Mouse (Mus musculus): ENCODE data around the gene Asxl1. TPM values are rescaled to one million over a fixed set of nuclear protein-coding genes. Genes with fewer than 3 reads are reported as not detected.

Asxl1 gene
- polyA plus RNA-seq, 1 experiment from 2014 or later = 14.2 TPM

- WGBS = 89% methylated on average over 9 of the region's 9 CpGs
- H3K4me1 ChIP-seq (replicated peaks; ENCODE audit: control insufficient read depth, insufficient read depth, low read length) = no peaks in the 10 kb centered on the region
- no peak overlapping the region for H3K4me3 ChIP-seq (replicated peaks; ENCODE audit: low read length)
- no peak overlapping the region for H3K9ac ChIP-seq
- H3K36me3 ChIP-seq (replicated peaks; ENCODE audit: control insufficient read depth, insufficient read depth) = peaks cover 14% of the 10 kb centered on the region
- DNase-seq (ENCODE audit: low spot score) (no peak), ATAC-seq (ENCODE audit: low FRiP score) (no peak)
- no peaks in the 10 kb centered on the region for H3K9me3 ChIP-seq (ENCODE audit: control insufficient read depth, low read length)
- H3K4me2 ChIP-seq (replicated peaks) = no peak overlapping the region
- no peaks in the 10 kb centered on the region for H3K27me3 ChIP-seq (ENCODE audit: control insufficient read depth, insufficient read depth, low read length)
- no peak overlapping the region for H3K27ac ChIP-seq
Observed at GRCm38 (mm10) chr2:153312884-153313283, 32.7 kb upstream of the Asxl1 start.

- DNase-seq (ENCODE audit: low spot score) (no peak), ATAC-seq (ENCODE audit: low FRiP score) (no peak)
- H3K27ac ChIP-seq = no peak overlapping the region
- peaks cover 61% of the 10 kb centered on the region for H3K36me3 ChIP-seq (replicated peaks; ENCODE audit: control insufficient read depth, insufficient read depth)
- no peaks in the 10 kb centered on the region for H3K9me3 ChIP-seq (ENCODE audit: control insufficient read depth, low read length)
- no peaks in the 10 kb centered on the region for H3K27me3 ChIP-seq (ENCODE audit: control insufficient read depth, insufficient read depth, low read length)
- H3K4me1 ChIP-seq (replicated peaks; ENCODE audit: control insufficient read depth, insufficient read depth, low read length) = no peaks in the 10 kb centered on the region
- no peak overlapping the region for H3K4me2 ChIP-seq (replicated peaks)
- no peak overlapping the region for H3K9ac ChIP-seq
- 92% methylated on average over 4 of the region's 4 CpGs for WGBS
- no peak overlapping the region for H3K4me3 ChIP-seq (replicated peaks; ENCODE audit: low read length)
Observed at GRCm38 (mm10) chr2:153318408-153318807, 27.2 kb upstream of the Asxl1 start.

- Histone ChIP-seq H3K4me3 (replicated peaks; ENCODE audit: low read length) (no peak overlapping the region), H3K4me2 (replicated peaks) (no peak overlapping the region), H3K27me3 (ENCODE audit: control insufficient read depth, insufficient read depth, low read length) (no peaks in the 10 kb centered on the region), H3K4me1 (replicated peaks; ENCODE audit: control insufficient read depth, insufficient read depth, low read length) (no peaks in the 10 kb centered on the region), H3K9ac (no peak overlapping the region), H3K36me3 (replicated peaks; ENCODE audit: control insufficient read depth, insufficient read depth) (peaks cover 69% of the 10 kb centered on the region), H3K27ac (no peak overlapping the region), H3K9me3 (ENCODE audit: control insufficient read depth, low read length) (no peaks in the 10 kb centered on the region)
- DNase-seq (ENCODE audit: low spot score) (no peak), ATAC-seq (ENCODE audit: low FRiP score) (no peak)
- WGBS = 83% methylated on average over 8 of the region's 8 CpGs
Observed at GRCm38 (mm10) chr2:153319036-153319643, 26.5 kb upstream of the Asxl1 start.

- H3K4me1 ChIP-seq (replicated peaks; ENCODE audit: control insufficient read depth, insufficient read depth, low read length) = no peaks in the 10 kb centered on the region
- 88% methylated on average over 9 of the region's 9 CpGs for WGBS
- H3K9ac ChIP-seq = no peak overlapping the region
- no peaks in the 10 kb centered on the region for H3K27me3 ChIP-seq (ENCODE audit: control insufficient read depth, insufficient read depth, low read length)
- H3K27ac ChIP-seq = no peak overlapping the region
- DNase-seq (ENCODE audit: low spot score) (no peak), ATAC-seq (ENCODE audit: low FRiP score) (no peak)
- H3K4me2 ChIP-seq (replicated peaks) = no peak overlapping the region
- H3K4me3 ChIP-seq (replicated peaks; ENCODE audit: low read length) = no peak overlapping the region
- no peaks in the 10 kb centered on the region for H3K9me3 ChIP-seq (ENCODE audit: control insufficient read depth, low read length)
- H3K36me3 ChIP-seq (replicated peaks; ENCODE audit: control insufficient read depth, insufficient read depth) = peaks cover 89% of the 10 kb centered on the region
Observed at GRCm38 (mm10) chr2:153325706-153326376, 19.8 kb upstream of the Asxl1 start.

GRCm38 (mm10) chr2:153332271-153332670 is 13.4 kb upstream of the Asxl1 start:
- Histone ChIP-seq H3K4me2 (replicated peaks) (no peak overlapping the region), H3K27me3 (ENCODE audit: control insufficient read depth, insufficient read depth, low read length) (no peaks in the 10 kb centered on the region), H3K9ac (no peak overlapping the region), H3K9me3 (ENCODE audit: control insufficient read depth, low read length) (no peaks in the 10 kb centered on the region), H3K27ac (no peak overlapping the region), H3K36me3 (replicated peaks; ENCODE audit: control insufficient read depth, insufficient read depth) (peaks cover 63% of the 10 kb centered on the region), H3K4me1 (replicated peaks; ENCODE audit: control insufficient read depth, insufficient read depth, low read length) (no peaks in the 10 kb centered on the region), H3K4me3 (replicated peaks; ENCODE audit: low read length) (no peak overlapping the region)
- 95% methylated on average over 5 of the region's 5 CpGs for WGBS
- ATAC-seq (ENCODE audit: low FRiP score) = no peak
- DNase-seq (ENCODE audit: low spot score) = no peak

GRCm38 (mm10) chr2:153332981-153333380 is 12.6 kb upstream of the Asxl1 start:
- no peaks in the 10 kb centered on the region for H3K9me3 ChIP-seq (ENCODE audit: control insufficient read depth, low read length)
- 98% methylated on average over 3 of the region's 3 CpGs for WGBS
- no peaks in the 10 kb centered on the region for H3K27me3 ChIP-seq (ENCODE audit: control insufficient read depth, insufficient read depth, low read length)
- H3K4me3 ChIP-seq (replicated peaks; ENCODE audit: low read length) = no peak overlapping the region
- no peak overlapping the region for H3K9ac ChIP-seq
- no peak overlapping the region for H3K4me2 ChIP-seq (replicated peaks)
- DNase-seq (ENCODE audit: low spot score) (no peak), ATAC-seq (ENCODE audit: low FRiP score) (no peak)
- no peaks in the 10 kb centered on the region for H3K4me1 ChIP-seq (replicated peaks; ENCODE audit: control insufficient read depth, insufficient read depth, low read length)
- peaks cover 57% of the 10 kb centered on the region for H3K36me3 ChIP-seq (replicated peaks; ENCODE audit: control insufficient read depth, insufficient read depth)
- no peak overlapping the region for H3K27ac ChIP-seq

- no peak overlapping the region for H3K4me3 ChIP-seq (replicated peaks; ENCODE audit: low read length)
- DNase-seq (ENCODE audit: low spot score) = no peak
- H3K36me3 ChIP-seq (replicated peaks; ENCODE audit: control insufficient read depth, insufficient read depth) = peaks cover 49% of the 10 kb centered on the region
- no peak for ATAC-seq (ENCODE audit: low FRiP score)
- H3K9ac ChIP-seq = no peak overlapping the region
- H3K27me3 ChIP-seq (ENCODE audit: control insufficient read depth, insufficient read depth, low read length) = no peaks in the 10 kb centered on the region
- H3K27ac ChIP-seq = no peak overlapping the region
- WGBS = 93% methylated on average over 6 of the region's 6 CpGs
- no peaks in the 10 kb centered on the region for H3K4me1 ChIP-seq (replicated peaks; ENCODE audit: control insufficient read depth, insufficient read depth, low read length)
- no peaks in the 10 kb centered on the region for H3K9me3 ChIP-seq (ENCODE audit: control insufficient read depth, low read length)
- H3K4me2 ChIP-seq (replicated peaks) = no peak overlapping the region
Observed at GRCm38 (mm10) chr2:153333822-153334232, 11.8 kb upstream of the Asxl1 start.

- no peak for ATAC-seq (ENCODE audit: low FRiP score)
- H3K27me3 ChIP-seq (ENCODE audit: control insufficient read depth, insufficient read depth, low read length) = no peaks in the 10 kb centered on the region
- no peak overlapping the region for H3K27ac ChIP-seq
- H3K36me3 ChIP-seq (replicated peaks; ENCODE audit: control insufficient read depth, insufficient read depth) = peaks cover 46% of the 10 kb centered on the region
- DNase-seq (ENCODE audit: low spot score) = no peak
- H3K4me1 ChIP-seq (replicated peaks; ENCODE audit: control insufficient read depth, insufficient read depth, low read length) = no peaks in the 10 kb centered on the region
- no peaks in the 10 kb centered on the region for H3K9me3 ChIP-seq (ENCODE audit: control insufficient read depth, low read length)
- no peak overlapping the region for H3K4me3 ChIP-seq (replicated peaks; ENCODE audit: low read length)
- H3K9ac ChIP-seq = no peak overlapping the region
- no peak overlapping the region for H3K4me2 ChIP-seq (replicated peaks)
- WGBS = 89% methylated on average over 3 of the region's 3 CpGs
Observed at GRCm38 (mm10) chr2:153334281-153334680, 11.3 kb upstream of the Asxl1 start.

GRCm38 (mm10) chr2:153336117-153336516 is 9.5 kb upstream of the Asxl1 start:
- no peak overlapping the region for H3K4me2 ChIP-seq (replicated peaks)
- H3K4me1 ChIP-seq (replicated peaks; ENCODE audit: control insufficient read depth, insufficient read depth, low read length) = no peaks in the 10 kb centered on the region
- no peak overlapping the region for H3K9ac ChIP-seq
- DNase-seq (ENCODE audit: low spot score) (no peak), ATAC-seq (ENCODE audit: low FRiP score) (no peak)
- H3K4me3 ChIP-seq (replicated peaks; ENCODE audit: low read length) = no peak overlapping the region
- H3K9me3 ChIP-seq (ENCODE audit: control insufficient read depth, low read length) = no peaks in the 10 kb centered on the region
- H3K27me3 ChIP-seq (ENCODE audit: control insufficient read depth, insufficient read depth, low read length) = no peaks in the 10 kb centered on the region
- WGBS = 86% methylated on average over 2 of the region's 2 CpGs
- H3K27ac ChIP-seq = no peak overlapping the region
- peaks cover 28% of the 10 kb centered on the region for H3K36me3 ChIP-seq (replicated peaks; ENCODE audit: control insufficient read depth, insufficient read depth)
